Mouse (Mus musculus): Measurements from ENCODE around the gene Etl4.

DNA sequence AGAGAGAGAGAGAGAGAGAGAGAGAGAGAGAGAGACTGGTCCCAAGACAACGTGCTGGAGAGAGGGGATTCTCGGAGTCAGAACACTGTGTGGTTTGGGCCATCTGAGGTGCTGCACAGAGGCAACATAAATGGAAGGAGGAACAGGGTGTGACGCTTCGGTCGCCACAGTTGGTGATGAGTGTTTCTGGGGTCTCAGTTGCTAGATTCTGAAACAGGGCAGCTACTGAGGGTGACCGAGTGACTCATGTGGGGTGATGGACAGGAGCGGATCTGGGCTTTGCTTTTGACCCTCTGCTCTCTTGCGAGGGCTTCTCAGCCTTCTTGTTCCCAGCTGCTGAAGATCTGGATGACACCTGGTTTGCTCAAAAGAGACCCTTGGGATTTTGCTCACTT is 1.2 kb downstream of the Etl4 start:
- TF ChIP-seq UBTF (IDR thresholded peaks at IDR 0.05; ENCODE audit: borderline replicate concordance, insufficient read depth, low read depth, low read length) (no peak), CTCF (IDR thresholded peaks at IDR 0.05 in 2 of 3, conservative IDR thresholded peaks at IDR 0.05 in 1 of 3; ENCODE audit: control insufficient read depth in 1 of 3, insufficient read depth in 1 of 3, low read depth in 2 of 3, low read length in 3 of 3, poor library complexity in 1 of 3, severe bottlenecking in 1 of 3) (no peak), MXI1 (IDR thresholded peaks at IDR 0.05; ENCODE audit: low read depth, low read length) (no peak), ETS1 (IDR thresholded peaks at IDR 0.05; ENCODE audit: low read depth, low read length) (no peak), EP300 (IDR thresholded peaks at IDR 0.05; ENCODE audit: low read depth in 1 of 2, low read length in 2 of 2) (no peak), MYC (IDR thresholded peaks at IDR 0.05; ENCODE audit: low read depth, low read length) (no peak), USF1 (IDR thresholded peaks at IDR 0.05; ENCODE audit: low read depth, low read length) (no peak)
